Mouse (Mus musculus): ENCODE data around the gene Cirbp. TPM values are rescaled to one million over a fixed set of nuclear protein-coding genes. Genes with fewer than 3 reads are reported as not detected.

Gene Cirbp
- total and polyA plus RNA-seq, 2 experiments: 25.9 to 37.0 TPM

DNA sequence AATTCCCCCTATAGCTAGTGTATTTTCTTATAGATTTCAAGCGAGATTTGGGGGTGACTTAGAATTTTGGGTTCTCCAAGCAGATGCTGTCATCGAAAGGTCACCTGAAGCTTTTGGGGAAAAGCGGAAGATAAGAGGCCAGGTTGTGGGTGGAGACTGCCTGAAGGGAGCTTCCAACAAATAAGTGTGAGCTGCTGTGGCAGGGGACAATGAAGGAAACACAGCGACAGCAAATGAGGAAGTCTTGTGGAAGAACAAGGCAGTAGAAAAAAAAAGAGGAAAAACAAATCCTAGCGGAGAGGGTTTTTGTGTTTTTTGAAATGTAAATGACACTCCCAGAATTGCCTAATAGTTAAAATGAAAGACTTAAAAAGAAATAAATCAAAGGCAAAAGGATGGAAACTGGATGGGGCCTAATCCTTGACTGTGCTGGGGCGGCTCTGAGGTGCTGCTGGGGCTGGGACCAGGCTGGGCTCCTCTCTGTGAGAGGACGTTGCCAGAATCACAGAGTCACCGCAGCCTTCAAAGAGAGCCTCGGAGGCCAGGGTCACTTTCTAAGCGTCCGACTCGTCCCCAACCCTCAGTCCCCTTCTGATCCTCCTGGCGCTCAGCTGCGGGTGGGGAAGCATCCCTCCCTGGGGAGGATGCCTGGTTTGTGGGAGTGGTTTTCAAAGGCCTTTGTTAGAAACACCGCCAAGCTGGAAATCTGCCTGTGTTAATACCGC, 49.4 kb downstream of the Cirbp start:
- WGBS: 59% methylated on average over 16 of the region's 16 CpGs
- no peak overlapping the region for H3K4me3 ChIP-seq (ENCODE audit: insufficient read depth, low read depth, low read length)
- no peak for TF ChIP-seq POLR2A (IDR thresholded peaks at IDR 0.05; ENCODE audit: extremely low read depth, insufficient read depth, low read length)
- DNase-seq (ENCODE audit: extremely low read depth, low read depth, low spot score): no peak
- no peak overlapping the region for H3K27ac ChIP-seq (replicated peaks; ENCODE audit: insufficient read depth, low read depth, low read length)
- no peak overlapping the region for H3K9ac ChIP-seq (ENCODE audit: low read depth, low read length)
- no peaks in the 10 kb centered on the region for H3K79me2 ChIP-seq (ENCODE audit: control insufficient read depth, insufficient read depth, low read length)
- no peaks in the 10 kb centered on the region for H3K36me3 ChIP-seq (ENCODE audit: control insufficient read depth, insufficient read depth, low read length)
- no peaks in the 10 kb centered on the region for H3K27me3 ChIP-seq (ENCODE audit: control insufficient read depth, insufficient read depth, low read length)
- H3K4me1 ChIP-seq (ENCODE audit: control insufficient read depth, insufficient read depth, low read length): no peaks in the 10 kb centered on the region

DNA sequence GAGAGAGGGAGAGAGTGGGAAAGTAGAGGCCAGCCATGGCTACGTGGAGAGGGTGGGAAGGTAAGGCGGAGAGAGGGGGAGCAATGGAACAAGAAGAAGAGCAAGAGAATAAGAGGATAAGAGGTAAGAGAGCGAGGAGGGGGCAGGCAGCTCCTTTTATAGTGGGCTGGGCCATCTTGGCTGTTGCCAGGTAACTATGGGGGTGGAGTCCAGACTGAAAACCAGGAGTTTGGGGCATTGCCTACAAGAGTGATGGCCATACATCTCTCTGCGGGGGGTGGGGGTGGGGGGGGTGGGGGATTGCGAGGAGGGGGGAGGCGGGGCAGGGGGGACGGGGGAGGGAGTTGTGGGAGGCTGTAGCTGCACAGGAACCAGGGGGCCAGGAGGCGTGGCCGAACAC, 54.9 kb downstream of the Cirbp start:
- 52% methylated on average over 9 of the region's 9 CpGs for whole genome bisulfite sequencing
- TF ChIP-seq CTCF (IDR thresholded peaks at IDR 0.05; ENCODE audit: low read depth, low read length) (no peak), POLR2A (IDR thresholded peaks at IDR 0.05; ENCODE audit: extremely low read depth, insufficient read depth, low read length) (no peak)

More for the DNA sequence above, 54.9 kb downstream of the Cirbp start:
- Histone ChIP-seq H3K4me1 (ENCODE audit: control insufficient read depth, insufficient read depth, low read length) (no peaks in the 10 kb centered on the region), H3K79me2 (ENCODE audit: control insufficient read depth, insufficient read depth, low read length) (no peaks in the 10 kb centered on the region), H3K27me3 (ENCODE audit: control insufficient read depth, insufficient read depth, low read length) (no peaks in the 10 kb centered on the region), H3K36me3 (ENCODE audit: control insufficient read depth, insufficient read depth, low read length) (no peaks in the 10 kb centered on the region), H3K27ac (replicated peaks; ENCODE audit: insufficient read depth, low read depth, low read length) (no peak overlapping the region), H3K9ac (ENCODE audit: low read depth, low read length) (no peak overlapping the region), H3K4me3 (ENCODE audit: insufficient read depth, low read depth, low read length) (no peak overlapping the region)
- DNase-seq (ENCODE audit: extremely low read depth, low read depth, low spot score): no peak

Other genes with a start within 250 kb of the Cirbp start
Only the 30 nearest of the 32 such genes appear.
- 0.37 and 0.74 TPM in 2 replicates for gene Arid3a, start 238.9 kb upstream of the Cirbp start, total RNA-seq (2014; rRNA removed)
- gene Arid3a, start 238.9 kb upstream of the Cirbp start, polyA plus RNA-seq (2012; rRNA removed): 0.69 and 1.7 TPM in 2 replicates
- gene Wdr18, start 205.8 kb upstream of the Cirbp start, total RNA-seq (2014; rRNA removed): 24.8 TPM in 2 replicates
- 59.8 and 63.3 TPM in 2 replicates for gene Wdr18, start 205.8 kb upstream of the Cirbp start, polyA plus RNA-seq (2012; rRNA removed)
- gene Grin3b, start 195.3 kb upstream of the Cirbp start, total RNA-seq (2014; rRNA removed): 0.18 TPM in 1 of 2 replicates, not detected in the other
- 0.45 TPM in 2 replicates for gene Grin3b, start 195.3 kb upstream of the Cirbp start, polyA plus RNA-seq (2012; rRNA removed)
- gene Tmem259, start 181.7 kb upstream of the Cirbp start, total RNA-seq (2014; rRNA removed): 35.7 and 51.7 TPM in 2 replicates
- gene Tmem259, start 181.7 kb upstream of the Cirbp start, polyA plus RNA-seq (2012; rRNA removed): 223 and 259 TPM in 2 replicates
- gene Cnn2, start 177.4 kb upstream of the Cirbp start, total RNA-seq (2014; rRNA removed): 5.2 and 6.4 TPM in 2 replicates
- gene Cnn2, start 177.4 kb upstream of the Cirbp start, polyA plus RNA-seq (2012; rRNA removed): 6.9 and 9.8 TPM in 2 replicates
- 1.4 and 1.9 TPM in 2 replicates for gene Abca7, start 169.5 kb upstream of the Cirbp start, total RNA-seq (2014; rRNA removed)
- gene Abca7, start 169.5 kb upstream of the Cirbp start, polyA plus RNA-seq (2012; rRNA removed): 3.2 and 3.4 TPM in 2 replicates
- gene Arhgap45, start 149.3 kb upstream of the Cirbp start, total RNA-seq (2014; rRNA removed): 4.5 and 4.6 TPM in 2 replicates
- gene Arhgap45, start 149.3 kb upstream of the Cirbp start, polyA plus RNA-seq (2012; rRNA removed): 7.7 and 10.9 TPM in 2 replicates
- gene Polr2e, start 126.2 kb upstream of the Cirbp start, total RNA-seq (2014; rRNA removed): 26.4 and 39.1 TPM in 2 replicates
- gene Polr2e, start 126.2 kb upstream of the Cirbp start, polyA plus RNA-seq (2012; rRNA removed): 71.1 and 74.6 TPM in 2 replicates
- gene Gpx4, start 118.8 kb upstream of the Cirbp start, total RNA-seq (2014; rRNA removed): 712 and 752 TPM in 2 replicates
- gene Gpx4, start 118.8 kb upstream of the Cirbp start, polyA plus RNA-seq (2012; rRNA removed): 535 and 559 TPM in 2 replicates
- 8.9 and 11.8 TPM in 2 replicates for gene Sbno2, start 60.4 kb upstream of the Cirbp start, total RNA-seq (2014; rRNA removed)
- gene Sbno2, start 60.4 kb upstream of the Cirbp start, polyA plus RNA-seq (2012; rRNA removed): 19.2 and 25.9 TPM in 2 replicates
- 71.5 and 75.0 TPM in 2 replicates for gene Stk11, start 50.2 kb upstream of the Cirbp start, total RNA-seq (2014; rRNA removed)
- gene Stk11, start 50.2 kb upstream of the Cirbp start, polyA plus RNA-seq (2012; rRNA removed): 96.8 and 110 TPM in 2 replicates
- gene Atp5d, start 27.4 kb upstream of the Cirbp start, total RNA-seq (2014; rRNA removed): 144 and 218 TPM in 2 replicates
- gene Atp5d, start 27.4 kb upstream of the Cirbp start, polyA plus RNA-seq (2012; rRNA removed): 1,387 and 1,558 TPM in 2 replicates
- 0.47 and 0.55 TPM in 2 replicates for gene Cbarp, start 25.1 kb upstream of the Cirbp start, total RNA-seq (2014; rRNA removed)
- 1.2 TPM in 2 replicates for gene Cbarp, start 25.1 kb upstream of the Cirbp start, polyA plus RNA-seq (2012; rRNA removed)
- 6.9 and 11.6 TPM in 2 replicates for gene Midn, start 17.7 kb upstream of the Cirbp start, total RNA-seq (2014; rRNA removed)
- 27.4 and 38.8 TPM in 2 replicates for gene Midn, start 17.7 kb upstream of the Cirbp start, polyA plus RNA-seq (2012; rRNA removed)
- gene 1600002K03Rik, start 7.0 kb downstream of the Cirbp start, total RNA-seq (2014; rRNA removed): 5.1 and 7.7 TPM in 2 replicates
- 10.0 and 10.4 TPM in 2 replicates for gene 1600002K03Rik, start 7.0 kb downstream of the Cirbp start, polyA plus RNA-seq (2012; rRNA removed)
- gene Efna2, start 13.5 kb downstream of the Cirbp start, total RNA-seq (2014; rRNA removed): under 0.01 and 0.07 TPM in 2 replicates
- 0.26 TPM in 2 replicates for gene Efna2, start 13.5 kb downstream of the Cirbp start, polyA plus RNA-seq (2012; rRNA removed)
- gene Mum1, start 60.4 kb downstream of the Cirbp start, total RNA-seq (2014; rRNA removed): 7.1 and 8.7 TPM in 2 replicates
- 8.4 and 10.1 TPM in 2 replicates for gene Mum1, start 60.4 kb downstream of the Cirbp start, polyA plus RNA-seq (2012; rRNA removed)
- 165 and 186 TPM in 2 replicates for gene Ndufs7, start 83.1 kb downstream of the Cirbp start, total RNA-seq (2014; rRNA removed)
- gene Ndufs7, start 83.1 kb downstream of the Cirbp start, polyA plus RNA-seq (2012; rRNA removed): 551 and 560 TPM in 2 replicates
- gene Gamt, start 95.0 kb downstream of the Cirbp start, total RNA-seq (2014; rRNA removed): 241 and 277 TPM in 2 replicates
- 670 and 715 TPM in 2 replicates for gene Gamt, start 95.0 kb downstream of the Cirbp start, polyA plus RNA-seq (2012; rRNA removed)
- 38.0 and 39.9 TPM in 2 replicates for gene Dazap1, start 95.5 kb downstream of the Cirbp start, total RNA-seq (2014; rRNA removed)
- gene Dazap1, start 95.5 kb downstream of the Cirbp start, polyA plus RNA-seq (2012; rRNA removed): 39.9 and 43.5 TPM in 2 replicates
- gene Rps15, start 126.5 kb downstream of the Cirbp start, total RNA-seq (2014; rRNA removed): 510 and 571 TPM in 2 replicates
- 686 and 1,012 TPM in 2 replicates for gene Rps15, start 126.5 kb downstream of the Cirbp start, polyA plus RNA-seq (2012; rRNA removed)
- gene Apc2, start 130.0 kb downstream of the Cirbp start, total RNA-seq (2014; rRNA removed): 0.09 and 0.20 TPM in 2 replicates
- 0.19 and 0.20 TPM in 2 replicates for gene Apc2, start 130.0 kb downstream of the Cirbp start, polyA plus RNA-seq (2012; rRNA removed)
- 10.4 and 12.4 TPM in 2 replicates for gene 2310011J03Rik, start 154.6 kb downstream of the Cirbp start, total RNA-seq (2014; rRNA removed)
- 25.4 and 25.5 TPM in 2 replicates for gene 2310011J03Rik, start 154.6 kb downstream of the Cirbp start, polyA plus RNA-seq (2012; rRNA removed)
- 8.8 and 12.5 TPM in 2 replicates for gene Pcsk4, start 163.5 kb downstream of the Cirbp start, total RNA-seq (2014; rRNA removed)
- gene Pcsk4, start 163.5 kb downstream of the Cirbp start, polyA plus RNA-seq (2012; rRNA removed): 19.2 and 21.8 TPM in 2 replicates
- 112 and 185 TPM in 2 replicates for gene Reep6, start 164.0 kb downstream of the Cirbp start, total RNA-seq (2014; rRNA removed)
- 384 and 617 TPM in 2 replicates for gene Reep6, start 164.0 kb downstream of the Cirbp start, polyA plus RNA-seq (2012; rRNA removed)
- 0.28 and 0.40 TPM in 2 replicates for gene Adamtsl5, start 182.4 kb downstream of the Cirbp start, total RNA-seq (2014; rRNA removed)
- gene Adamtsl5, start 182.4 kb downstream of the Cirbp start, polyA plus RNA-seq (2012; rRNA removed): 1.4 and 1.6 TPM in 2 replicates
- 0.60 and 1.4 TPM in 2 replicates for gene Plk5, start 190.5 kb downstream of the Cirbp start, total RNA-seq (2014; rRNA removed)
- gene Plk5, start 190.5 kb downstream of the Cirbp start, polyA plus RNA-seq (2012; rRNA removed): 3.5 and 6.6 TPM in 2 replicates
- 1.0 and 2.6 TPM in 2 replicates for gene Mex3d, start 221.7 kb downstream of the Cirbp start, total RNA-seq (2014; rRNA removed)
- 2.1 and 2.4 TPM in 2 replicates for gene Mex3d, start 221.7 kb downstream of the Cirbp start, polyA plus RNA-seq (2012; rRNA removed)
- 21.1 and 32.8 TPM in 2 replicates for gene Mbd3, start 233.6 kb downstream of the Cirbp start, total RNA-seq (2014; rRNA removed)
- gene Mbd3, start 233.6 kb downstream of the Cirbp start, polyA plus RNA-seq (2012; rRNA removed): 73.5 and 76.7 TPM in 2 replicates
- 1,362 and 1,401 TPM in 2 replicates for gene Uqcr11, start 240.8 kb downstream of the Cirbp start, total RNA-seq (2014; rRNA removed)
- 2,210 and 2,521 TPM in 2 replicates for gene Uqcr11, start 240.8 kb downstream of the Cirbp start, polyA plus RNA-seq (2012; rRNA removed)